Comparison of ENCODE assay signal across 18 mouse cellular contexts in the genomic region with DNA sequence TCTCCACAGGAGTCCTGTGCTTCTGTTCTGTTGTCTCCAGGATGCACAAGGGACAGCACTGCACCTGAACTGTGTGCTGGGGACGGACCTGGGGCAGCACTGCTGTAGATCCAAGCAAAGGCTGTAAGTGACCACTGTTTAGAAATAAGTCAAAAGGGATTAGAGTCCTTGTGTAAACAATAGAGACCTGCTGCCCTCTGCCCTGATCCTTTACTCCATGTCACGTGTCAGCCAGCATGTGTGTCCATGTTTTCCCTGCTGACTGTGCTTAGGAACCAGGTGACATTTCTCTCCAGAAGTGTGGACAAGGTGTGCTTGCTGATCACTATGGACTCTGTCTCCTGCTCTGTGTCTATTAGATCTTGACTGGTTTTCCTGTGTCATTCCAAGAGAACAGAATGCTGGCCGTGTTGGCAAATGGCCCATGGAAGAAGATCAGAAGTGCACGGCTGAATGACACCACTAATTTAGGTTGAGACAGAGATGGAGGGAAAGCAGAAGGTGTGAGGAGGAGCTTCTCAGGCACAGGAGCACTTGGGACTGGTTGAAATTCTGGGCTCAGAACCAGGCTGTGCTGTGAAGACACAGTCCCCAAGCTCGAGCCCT. TPM values are rescaled to one million over a fixed set of nuclear protein-coding genes. Genes with fewer than 3 reads are reported as not detected.
DNase-seq lines count a peak whose midpoint lies in the region; ATAC-seq and TF ChIP-seq lines count a peak whose summit lies in the region.
"Not testable (repeated sequence)": the region's sequence is repeated elsewhere in the genome, so short reads cannot be mapped to it uniquely, and the experiment has no call there.
"Had no signal": no experiment of that assay in that cellular context is flagged by ENCODE, and none has a peak within 500 bp of the region (broad histone marks: within the 10 kb centered on the region; RNA-seq: fewer than 3 reads in every experiment).

No protein-coding gene starts in this region.

- H3K27ac ChIP-seq in liver, embryonic 13.5 days; liver, postnatal 0 days (ENCODE audit: low read depth): not testable (repeated sequence)

- TF ChIP-seq CTCF in liver, postnatal 0 days (IDR thresholded peaks at IDR 0.05; ENCODE audit: low read depth): not testable (repeated sequence)

- H3K4me2 ChIP-seq in liver, embryonic 13.5 days; liver, postnatal 0 days (ENCODE audit: low read depth, low read length): not testable (repeated sequence)

- ATAC-seq in liver, embryonic 13.5 days (ENCODE audit: low read depth): peak; percentile 52; the same call in 1 of the 2 replicates
- ATAC-seq in liver, postnatal 0 days: peak; percentile 83

- DNase-seq in cerebellum, adult 11 months: peak; percentile 4
- peak; percentile 3 for DNase-seq in cerebellum, adult 8-10 months
- peak; percentile 68 to 73 for DNase-seq in cerebellum, postnatal 14 days
- DNase-seq in kidney, adult 11 months: peak; percentile 10
- peak; percentile 16 for DNase-seq in kidney, postnatal 10 days
- peak; percentile 7 to 18 for DNase-seq in kidney, postnatal 4 days
- not testable (repeated sequence) for DNase-seq in liver, embryonic 13.5 days; liver, postnatal 0 days

- H3K27me3 ChIP-seq in liver, embryonic 13.5 days; liver, postnatal 0 days (ENCODE audit: insufficient read depth, low read length): not testable (repeated sequence)

- not testable (repeated sequence) for H3K36me3 ChIP-seq in liver, embryonic 13.5 days; liver, postnatal 0 days (replicated peaks; ENCODE audit: insufficient read depth, low read length)

- H3K9ac ChIP-seq in liver, embryonic 13.5 days; liver, postnatal 0 days (replicated peaks): not testable (repeated sequence)

- WGBS in liver, embryonic 13.5 days (ENCODE audit: insufficient replicate concordance): 56% methylated on average over 4 of the region's 5 CpGs
- 62% methylated on average over 3 of the region's 5 CpGs for WGBS in liver, postnatal 0 days (ENCODE audit: insufficient replicate concordance)

- H3K9me3 ChIP-seq in liver, embryonic 13.5 days (replicated peaks); liver, postnatal 0 days (ENCODE audit: low read length): not testable (repeated sequence)

- H3K4me1 ChIP-seq in liver, embryonic 13.5 days (replicated peaks); liver, postnatal 0 days (ENCODE audit: insufficient read depth): not testable (repeated sequence)

- H3K4me3 ChIP-seq in liver, embryonic 13.5 days (replicated peaks); liver, postnatal 0 days (ENCODE audit: low read depth, low read length): not testable (repeated sequence)

- not testable (repeated sequence) for TF ChIP-seq EP300 in liver, postnatal 0 days (IDR thresholded peaks at IDR 0.05; ENCODE audit: low read depth)

RNA-seq across cellular contexts. Expression of a gene that starts 10.3 kb away (rescaled TPM):
- polyA plus RNA-seq in liver, embryonic 13.5 days (2015; fragmentation: Nextera tagmentation; extraction: Ambion mirVana): not detected in 2 replicates
- polyA plus RNA-seq in liver, postnatal 0 days (2015; fragmentation: Nextera tagmentation; extraction: Ambion mirVana): 0.21 and 0.45 TPM in 2 replicates
- polyA plus RNA-seq: adrenal gland, adult 2 months; embryonic facial prominence, embryonic 13.5 days; forebrain, embryonic 12.5 days; forebrain, embryonic 16.5 days; frontal cortex, adult 2 months; heart, embryonic 10.5 days; heart, embryonic 14.5 days; hindbrain, embryonic 12.5 days; hindbrain, embryonic 16.5 days; inflammation-experienced regulatory T-cells, adult 6 months had no signal

RNA-seq across cellular contexts. Expression of a gene that starts 25.7 kb away (rescaled TPM):
- 0.16 and 0.21 TPM in 2 replicates for polyA plus RNA-seq in liver, embryonic 13.5 days (2015; fragmentation: Nextera tagmentation; extraction: Ambion mirVana)
- polyA plus RNA-seq in liver, postnatal 0 days (2015; fragmentation: Nextera tagmentation; extraction: Ambion mirVana): 0.54 and 0.56 TPM in 2 replicates
- polyA plus RNA-seq: adrenal gland, adult 2 months; embryonic facial prominence, embryonic 13.5 days; forebrain, embryonic 12.5 days; forebrain, embryonic 16.5 days; frontal cortex, adult 2 months; heart, embryonic 10.5 days; heart, embryonic 14.5 days; hindbrain, embryonic 12.5 days; hindbrain, embryonic 16.5 days; inflammation-experienced regulatory T-cells, adult 6 months had no signal

RNA-seq across cellular contexts. Expression of a gene that starts 36.6 kb away (rescaled TPM):
- 7.5 and 9.2 TPM in 2 replicates for polyA plus RNA-seq in liver, embryonic 13.5 days (2015; fragmentation: Nextera tagmentation; extraction: Ambion mirVana)
- polyA plus RNA-seq in liver, postnatal 0 days (2015; fragmentation: Nextera tagmentation; extraction: Ambion mirVana): 7.3 and 9.2 TPM in 2 replicates

RNA-seq across cellular contexts. Expression of a gene that starts 42.7 kb away (rescaled TPM):
- polyA plus RNA-seq in liver, embryonic 13.5 days (2015; fragmentation: Nextera tagmentation; extraction: Ambion mirVana): not detected in 2 replicates
- polyA plus RNA-seq in liver, postnatal 0 days (2015; fragmentation: Nextera tagmentation; extraction: Ambion mirVana): not detected in 2 replicates
- polyA plus RNA-seq: adrenal gland, adult 2 months; embryonic facial prominence, embryonic 13.5 days; forebrain, embryonic 12.5 days; forebrain, embryonic 16.5 days; heart, embryonic 10.5 days; heart, embryonic 14.5 days; hindbrain, embryonic 12.5 days; hindbrain, embryonic 16.5 days had no signal

RNA-seq across cellular contexts. Expression of a gene that starts 49.9 kb away (rescaled TPM):
- 1.7 and 1.9 TPM in 2 replicates for polyA plus RNA-seq in liver, embryonic 13.5 days (2015; fragmentation: Nextera tagmentation; extraction: Ambion mirVana)
- polyA plus RNA-seq in liver, postnatal 0 days (2015; fragmentation: Nextera tagmentation; extraction: Ambion mirVana): 2.3 and 2.9 TPM in 2 replicates
